Mouse (Mus musculus): ENCODE measurements at regions not wholly inside any gene's neighbourhood (a gene's known extent, or its start where the extent isn't known, plus 50 kb on each side); places are given as distances from the start of the nearest gene placed in this dataset.

DNA sequence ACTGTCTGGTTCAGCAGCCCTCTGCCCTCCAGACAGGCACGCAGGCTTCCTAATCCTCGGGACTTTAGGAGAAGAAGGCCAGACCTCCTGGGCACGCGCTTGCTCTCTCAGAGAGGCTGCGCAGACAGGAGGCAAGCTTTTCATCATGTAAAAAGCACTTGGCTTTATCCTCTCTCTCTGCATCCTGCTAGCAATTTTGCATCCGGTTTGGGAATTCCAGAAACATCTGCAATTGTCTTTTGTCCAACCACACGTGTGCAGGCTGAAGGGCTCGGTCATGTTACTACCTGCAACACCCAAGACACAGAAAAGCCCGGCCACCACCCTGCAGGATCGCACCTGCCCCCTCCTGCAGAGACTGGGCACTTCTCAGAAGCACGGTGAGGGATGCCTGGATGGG lies 323.3 kb downstream of the Sox9 start:
- no peaks in the 10 kb centered on the region for H3K36me3 ChIP-seq (ENCODE audit: control insufficient read depth, insufficient read depth, low read length)
- peaks cover 9% of the 10 kb centered on the region for H3K4me1 ChIP-seq (replicated peaks; ENCODE audit: control insufficient read depth, insufficient read depth, low read length)
- no peak overlapping the region for H3K9ac ChIP-seq (ENCODE audit: low read length)
- H3K27ac ChIP-seq (ENCODE audit: low read depth), result no peak overlapping the region
- H3K4me2 ChIP-seq (ENCODE audit: low read length), result no peak overlapping the region
- 41% methylated on average over 11 of the region's 11 CpGs for WGBS
- H3K4me3 ChIP-seq (ENCODE audit: low read depth, low read length), result no peak overlapping the region
- no peaks in the 10 kb centered on the region for H3K9me3 ChIP-seq (ENCODE audit: control insufficient read depth, low read length)
- ATAC-seq (replicated peaks; ENCODE audit: low FRiP score, low TSS enrichment, low read depth), result no peak
- DNase-seq (ENCODE audit: low spot score), result no peak
- no peaks in the 10 kb centered on the region for H3K27me3 ChIP-seq (replicated peaks; ENCODE audit: control insufficient read depth, insufficient read depth, low read length)

DNA sequence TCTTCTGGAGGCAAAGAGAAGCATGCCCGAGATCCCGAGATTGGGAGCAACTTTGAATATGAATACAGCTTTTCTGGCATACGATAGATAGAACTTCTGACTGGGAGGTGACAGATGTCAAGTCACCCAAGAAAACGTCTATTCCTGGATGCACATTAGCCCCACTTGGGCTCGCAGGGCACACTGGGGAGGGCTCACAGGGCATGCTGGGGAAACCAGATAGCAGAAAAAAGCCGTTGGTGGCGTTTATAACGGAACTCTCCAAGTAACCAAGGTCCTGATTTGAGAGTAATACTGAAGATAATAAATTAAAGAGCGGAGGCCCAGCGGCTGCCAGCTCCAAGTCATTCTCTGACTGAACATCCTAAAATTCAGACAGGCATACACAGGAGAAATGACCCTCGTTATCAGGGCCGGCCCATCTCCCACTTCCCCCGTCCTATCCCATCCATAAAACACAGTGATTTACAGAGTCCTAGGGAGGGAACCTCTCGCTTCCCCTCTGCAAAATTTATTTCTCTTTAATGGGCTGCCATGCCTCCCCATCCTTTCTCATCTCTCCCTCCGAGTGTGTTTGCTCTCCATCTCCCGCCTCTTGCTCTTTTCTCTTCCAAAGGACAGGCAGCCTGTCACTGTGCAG lies 325.3 kb downstream of the Sox9 start:
- WGBS, result 46% methylated on average over 16 of the region's 16 CpGs
- Histone ChIP-seq H3K4me3 (ENCODE audit: low read depth, low read length) (no peak overlapping the region), H3K27me3 (replicated peaks; ENCODE audit: control insufficient read depth, insufficient read depth, low read length) (no peaks in the 10 kb centered on the region), H3K27ac (ENCODE audit: low read depth) (no peak overlapping the region), H3K9ac (ENCODE audit: low read length) (no peak overlapping the region), H3K4me2 (ENCODE audit: low read length) (no peak overlapping the region), H3K4me1 (replicated peaks; ENCODE audit: control insufficient read depth, insufficient read depth, low read length) (peaks cover 6% of the 10 kb centered on the region), H3K9me3 (ENCODE audit: control insufficient read depth, low read length) (no peaks in the 10 kb centered on the region), H3K36me3 (ENCODE audit: control insufficient read depth, insufficient read depth, low read length) (no peaks in the 10 kb centered on the region)
- no peak for DNase-seq (ENCODE audit: low spot score)
- no peak for ATAC-seq (replicated peaks; ENCODE audit: low FRiP score, low TSS enrichment, low read depth)

GRCm38 (mm10) chr11:113107966-113108699 lies 326.1 kb downstream of the Sox9 start:
- 64% methylated on average over 10 of the region's 10 CpGs for WGBS
- ATAC-seq (replicated peaks; ENCODE audit: low FRiP score, low TSS enrichment, low read depth) (no peak), DNase-seq (ENCODE audit: low spot score) (no peak)
- Histone ChIP-seq H3K9ac (ENCODE audit: low read length) (no peak overlapping the region), H3K27ac (ENCODE audit: low read depth) (no peak overlapping the region), H3K4me1 (replicated peaks; ENCODE audit: control insufficient read depth, insufficient read depth, low read length) (peaks cover 6% of the 10 kb centered on the region), H3K4me2 (ENCODE audit: low read length) (no peak overlapping the region), H3K27me3 (replicated peaks; ENCODE audit: control insufficient read depth, insufficient read depth, low read length) (no peaks in the 10 kb centered on the region), H3K9me3 (ENCODE audit: control insufficient read depth, low read length) (no peaks in the 10 kb centered on the region), H3K4me3 (ENCODE audit: low read depth, low read length) (no peak overlapping the region), H3K36me3 (ENCODE audit: control insufficient read depth, insufficient read depth, low read length) (no peaks in the 10 kb centered on the region)

- no peak overlapping the region for H3K4me2 ChIP-seq (ENCODE audit: low read length)
- DNase-seq (ENCODE audit: low spot score) (no peak), ATAC-seq (replicated peaks; ENCODE audit: low FRiP score, low TSS enrichment, low read depth) (no peak)
- H3K9ac ChIP-seq (ENCODE audit: low read length), result no peak overlapping the region
- no peak overlapping the region for H3K4me3 ChIP-seq (ENCODE audit: low read depth, low read length)
- peaks cover 6% of the 10 kb centered on the region for H3K4me1 ChIP-seq (replicated peaks; ENCODE audit: control insufficient read depth, insufficient read depth, low read length)
- no peaks in the 10 kb centered on the region for H3K36me3 ChIP-seq (ENCODE audit: control insufficient read depth, insufficient read depth, low read length)
- H3K27ac ChIP-seq (ENCODE audit: low read depth), result no peak overlapping the region
- H3K9me3 ChIP-seq (ENCODE audit: control insufficient read depth, low read length), result no peaks in the 10 kb centered on the region
- WGBS, result 82% methylated on average over 4 of the region's 4 CpGs
- no peaks in the 10 kb centered on the region for H3K27me3 ChIP-seq (replicated peaks; ENCODE audit: control insufficient read depth, insufficient read depth, low read length)
Measured at GRCm38 (mm10) chr11:113109096-113109495, 327.1 kb downstream of the Sox9 start.

GRCm38 (mm10) chr11:113113220-113113817 lies 331.3 kb downstream of the Sox9 start:
- no peaks in the 10 kb centered on the region for H3K9me3 ChIP-seq (ENCODE audit: control insufficient read depth, low read length)
- no peak overlapping the region for H3K4me3 ChIP-seq (ENCODE audit: low read depth, low read length)
- H3K4me1 ChIP-seq (replicated peaks; ENCODE audit: control insufficient read depth, insufficient read depth, low read length), result no peaks in the 10 kb centered on the region
- H3K9ac ChIP-seq (ENCODE audit: low read length), result no peak overlapping the region
- H3K4me2 ChIP-seq (ENCODE audit: low read length), result no peak overlapping the region
- H3K36me3 ChIP-seq (ENCODE audit: control insufficient read depth, insufficient read depth, low read length), result no peaks in the 10 kb centered on the region
- no peaks in the 10 kb centered on the region for H3K27me3 ChIP-seq (replicated peaks; ENCODE audit: control insufficient read depth, insufficient read depth, low read length)
- no peak overlapping the region for H3K27ac ChIP-seq (ENCODE audit: low read depth)
- no peak for DNase-seq (ENCODE audit: low spot score)
- no peak for ATAC-seq (replicated peaks; ENCODE audit: low FRiP score, low TSS enrichment, low read depth)
- WGBS, result 76% methylated on average over 6 of the region's 6 CpGs

DNA sequence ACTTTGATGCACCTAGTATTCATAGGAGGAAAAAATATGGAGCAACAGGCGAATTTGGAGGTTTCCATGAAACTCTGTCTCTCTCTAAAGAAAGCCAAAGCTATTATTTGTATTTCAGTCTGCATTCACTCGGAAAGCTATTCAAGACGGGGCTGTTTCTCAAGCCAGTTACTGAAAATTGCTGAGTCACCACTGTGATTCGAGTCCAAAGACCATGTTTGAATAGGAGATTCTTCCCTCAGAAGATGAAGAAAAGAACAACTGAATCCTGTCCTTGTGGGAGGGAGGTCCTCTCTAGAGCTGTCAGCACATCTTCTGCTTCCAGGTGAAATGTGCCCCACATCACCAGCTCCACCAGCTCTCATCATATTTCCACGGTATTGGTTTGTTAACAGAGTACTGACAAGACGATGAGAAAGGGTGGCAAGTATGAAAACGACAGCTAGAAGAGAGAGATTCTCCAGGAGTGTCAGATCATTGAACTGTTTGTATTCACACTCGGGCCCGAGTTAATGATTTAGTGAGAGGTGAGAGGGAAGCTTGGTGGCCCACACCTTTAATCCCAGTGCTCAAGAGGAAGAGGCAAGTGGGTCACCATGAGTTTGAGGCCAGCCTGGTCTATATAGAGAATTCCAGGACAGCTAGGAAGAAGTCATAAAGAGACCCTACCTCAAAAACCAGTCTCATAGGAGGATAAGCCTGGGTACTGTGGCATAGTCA lies 335.3 kb downstream of the Sox9 start:
- ATAC-seq (replicated peaks; ENCODE audit: low FRiP score, low TSS enrichment, low read depth), result no peak
- H3K4me2 ChIP-seq (ENCODE audit: low read length), result no peak overlapping the region

DNA sequence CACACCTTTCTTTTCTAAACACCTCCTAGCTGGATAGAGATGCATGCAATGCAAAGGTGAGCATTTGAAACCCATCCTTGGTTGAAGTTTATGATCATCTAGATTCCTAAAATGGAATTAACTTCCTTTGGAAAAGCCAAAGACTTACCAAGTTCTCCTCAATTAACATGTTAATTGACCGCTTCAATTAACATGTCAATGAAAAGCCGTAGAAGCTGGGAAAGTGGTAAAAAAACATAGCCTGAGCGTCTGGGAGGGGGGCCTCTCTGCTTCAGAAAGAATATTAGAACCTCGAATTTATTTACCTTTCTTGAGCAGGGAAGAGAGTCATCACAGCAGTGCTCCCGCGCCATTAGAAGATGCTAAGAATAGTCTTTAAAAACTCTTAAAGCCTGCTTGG lies 338.5 kb downstream of the Sox9 start:
- no peak overlapping the region for H3K9ac ChIP-seq (ENCODE audit: low read length)
- H3K27me3 ChIP-seq (replicated peaks; ENCODE audit: control insufficient read depth, insufficient read depth, low read length), result no peaks in the 10 kb centered on the region
- WGBS, result 50% methylated on average over 6 of the region's 6 CpGs
- no peak overlapping the region for H3K27ac ChIP-seq (ENCODE audit: low read depth)
- no peak overlapping the region for H3K4me3 ChIP-seq (ENCODE audit: low read depth, low read length)
- no peak overlapping the region for H3K4me2 ChIP-seq (ENCODE audit: low read length)
- H3K4me1 ChIP-seq (replicated peaks; ENCODE audit: control insufficient read depth, insufficient read depth, low read length), result peaks cover 16% of the 10 kb centered on the region
- no peaks in the 10 kb centered on the region for H3K36me3 ChIP-seq (ENCODE audit: control insufficient read depth, insufficient read depth, low read length)
- ATAC-seq (replicated peaks; ENCODE audit: low FRiP score, low TSS enrichment, low read depth) (no peak), DNase-seq (ENCODE audit: low spot score) (no peak)
- H3K9me3 ChIP-seq (ENCODE audit: control insufficient read depth, low read length), result no peaks in the 10 kb centered on the region

More for the DNA sequence above, 335.3 kb downstream of the Sox9 start:
- Histone ChIP-seq H3K27me3 (replicated peaks; ENCODE audit: control insufficient read depth, insufficient read depth, low read length) (no peaks in the 10 kb centered on the region), H3K4me1 (replicated peaks; ENCODE audit: control insufficient read depth, insufficient read depth, low read length) (peaks cover 16% of the 10 kb centered on the region), H3K4me3 (ENCODE audit: low read depth, low read length) (no peak overlapping the region), H3K27ac (ENCODE audit: low read depth) (no peak overlapping the region), H3K36me3 (ENCODE audit: control insufficient read depth, insufficient read depth, low read length) (no peaks in the 10 kb centered on the region), H3K9ac (ENCODE audit: low read length) (no peak overlapping the region), H3K9me3 (ENCODE audit: control insufficient read depth, low read length) (no peaks in the 10 kb centered on the region)
- DNase-seq (ENCODE audit: low spot score), result no peak
- WGBS, result 64% methylated on average over 9 of the region's 9 CpGs

DNA sequence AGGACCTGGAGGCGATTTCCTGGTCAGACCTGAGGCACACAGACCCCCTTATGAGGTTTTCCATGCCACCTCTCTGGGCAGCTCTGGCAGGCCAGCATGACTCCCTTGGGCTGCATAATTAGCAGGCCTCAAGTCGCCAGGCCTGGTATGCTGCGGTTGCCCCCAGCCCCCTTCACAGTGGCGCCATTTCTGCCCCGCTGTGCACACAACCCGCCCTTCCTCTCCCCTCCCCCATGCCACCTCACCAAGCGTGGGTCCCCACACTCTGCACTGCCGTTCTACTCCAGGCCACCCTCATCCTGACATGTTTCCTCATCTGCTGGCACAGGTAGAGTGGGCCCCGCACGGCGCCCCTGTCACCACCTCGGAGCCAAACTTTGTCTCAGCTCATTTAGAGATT lies 339.3 kb downstream of the Sox9 start:
- no peak overlapping the region for H3K9ac ChIP-seq (ENCODE audit: low read length)
- DNase-seq (ENCODE audit: low spot score), result no peak
- no peak for ATAC-seq (replicated peaks; ENCODE audit: low FRiP score, low TSS enrichment, low read depth)
- no peak overlapping the region for H3K27ac ChIP-seq (ENCODE audit: low read depth)
- H3K36me3 ChIP-seq (ENCODE audit: control insufficient read depth, insufficient read depth, low read length), result no peaks in the 10 kb centered on the region
- no peak overlapping the region for H3K4me2 ChIP-seq (ENCODE audit: low read length)
- no peaks in the 10 kb centered on the region for H3K9me3 ChIP-seq (ENCODE audit: control insufficient read depth, low read length)
- peaks cover 16% of the 10 kb centered on the region for H3K4me1 ChIP-seq (replicated peaks; ENCODE audit: control insufficient read depth, insufficient read depth, low read length)
- H3K27me3 ChIP-seq (replicated peaks; ENCODE audit: control insufficient read depth, insufficient read depth, low read length), result no peaks in the 10 kb centered on the region
- no peak overlapping the region for H3K4me3 ChIP-seq (ENCODE audit: low read depth, low read length)
- WGBS, result 51% methylated on average over 12 of the region's 12 CpGs

Measured in intestine, embryonic 14.5 days (tissue).